Mouse (Mus musculus): ENCODE data around the gene Syt7. TPM values are rescaled to one million over a fixed set of nuclear protein-coding genes. Genes with fewer than 3 reads are reported as not detected.

Gene Syt7
- polyA plus RNA-seq, 1 experiment from 2014 or later: 3.9 TPM

- ATAC-seq (ENCODE audit: low FRiP score, low read depth): no peak
- no peaks in the 10 kb centered on the region for H3K9me3 ChIP-seq
- H3K4me2 ChIP-seq (replicated peaks): no peak overlapping the region
- no peak overlapping the region for H3K27ac ChIP-seq (replicated peaks)
- WGBS: 86% methylated on average over 8 of the region's 8 CpGs
- H3K27me3 ChIP-seq: no peaks in the 10 kb centered on the region; the same call in 1 of the 2 replicates
- H3K9ac ChIP-seq (replicated peaks): no peak overlapping the region
- H3K4me3 ChIP-seq: no peak overlapping the region
- H3K36me3 ChIP-seq: no peaks in the 10 kb centered on the region
- H3K4me1 ChIP-seq: peaks cover 25% of the 10 kb centered on the region
Observed at GRCm38 (mm10) chr19:10359105-10359946, 29.6 kb upstream of the Syt7 start.

DNA sequence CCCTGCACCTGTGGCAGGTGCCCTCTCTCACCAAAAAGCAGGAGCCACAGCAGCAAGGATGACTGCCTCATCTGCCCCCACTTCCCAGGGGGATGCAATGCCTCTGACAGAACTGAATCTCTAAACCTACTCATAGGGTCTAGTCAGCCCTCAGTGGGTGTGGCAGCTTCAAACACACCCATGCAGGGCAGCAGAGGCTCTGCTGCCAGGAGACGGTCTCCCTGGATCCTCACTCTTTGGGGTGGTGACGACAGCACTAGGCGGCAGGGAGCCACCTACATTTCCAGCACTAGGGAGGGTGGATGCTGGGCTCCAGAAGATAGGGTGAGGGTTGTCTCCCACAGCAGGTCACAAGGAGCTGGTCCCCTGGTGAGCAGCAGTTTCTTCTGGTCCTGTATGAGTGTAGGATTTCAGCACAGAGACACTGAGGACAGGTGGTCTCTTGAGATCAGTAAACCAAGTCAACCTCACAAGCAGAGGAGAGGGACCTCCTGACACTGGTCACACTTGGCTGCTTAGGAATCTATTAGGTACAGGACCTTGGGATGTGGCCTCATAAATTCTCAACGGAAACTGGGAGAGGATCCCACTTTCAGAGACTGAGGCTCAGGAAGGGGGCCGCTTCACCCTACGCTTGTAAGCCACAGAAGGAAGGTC lies 26.3 kb upstream of the Syt7 start:
- H3K4me1 ChIP-seq: peaks cover 4% of the 10 kb centered on the region

DNA sequence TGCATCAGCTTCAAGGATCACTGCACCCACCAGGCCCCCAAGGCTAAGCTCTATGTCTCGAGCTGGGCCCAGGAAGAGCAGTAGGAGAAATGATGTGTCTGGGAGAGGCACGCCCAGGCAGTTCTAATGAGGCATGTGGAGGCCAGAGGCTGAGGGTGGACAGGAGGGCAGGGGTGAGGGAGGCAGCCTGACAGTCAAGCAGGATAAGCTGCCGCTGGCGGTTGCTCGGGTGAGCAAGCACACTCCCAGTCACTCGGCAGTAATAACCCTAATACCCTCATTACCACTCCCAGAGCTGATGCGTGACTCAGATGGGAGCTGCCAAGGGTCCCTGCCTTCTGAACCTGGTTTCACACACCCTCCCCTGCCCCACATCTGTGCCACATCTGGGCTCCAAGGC lies 25.0 kb upstream of the Syt7 start:
- H3K27me3 ChIP-seq: no peaks in the 10 kb centered on the region; the same call in none of the 2 replicates
- no peak overlapping the region for H3K4me3 ChIP-seq
- H3K36me3 ChIP-seq: no peaks in the 10 kb centered on the region
- H3K9me3 ChIP-seq: no peaks in the 10 kb centered on the region
- H3K27ac ChIP-seq (replicated peaks): no peak overlapping the region
- H3K9ac ChIP-seq (replicated peaks): no peak overlapping the region
- H3K4me2 ChIP-seq (replicated peaks): no peak overlapping the region
- peak; percentile 62 for ATAC-seq (ENCODE audit: low FRiP score, low read depth)
- peaks cover 3% of the 10 kb centered on the region; the same call in 1 of the 2 replicates for H3K4me1 ChIP-seq
- WGBS: 11% methylated on average over 7 of the region's 7 CpGs

More for the DNA sequence above, 26.3 kb upstream of the Syt7 start:
- Histone ChIP-seq H3K9me3 (no peaks in the 10 kb centered on the region), H3K27me3 (no peaks in the 10 kb centered on the region; the same call in none of the 2 replicates), H3K4me2 (replicated peaks) (no peak overlapping the region), H3K9ac (replicated peaks) (no peak overlapping the region), H3K27ac (replicated peaks) (no peak overlapping the region), H3K4me3 (no peak overlapping the region), H3K36me3 (no peaks in the 10 kb centered on the region)
- ATAC-seq (ENCODE audit: low FRiP score, low read depth): no peak
- 64% methylated on average over 6 of the region's 6 CpGs for WGBS

GRCm38 (mm10) chr19:10366116-10366845 lies 22.6 kb upstream of the Syt7 start:
- 83% methylated on average over 3 of the region's 3 CpGs for WGBS
- no peak overlapping the region for H3K4me3 ChIP-seq
- H3K4me2 ChIP-seq (replicated peaks): no peak overlapping the region
- no peaks in the 10 kb centered on the region; the same call in none of the 2 replicates for H3K27me3 ChIP-seq
- H3K9ac ChIP-seq (replicated peaks): no peak overlapping the region
- no peak overlapping the region for H3K27ac ChIP-seq (replicated peaks)
- H3K4me1 ChIP-seq: peaks cover 3% of the 10 kb centered on the region; the same call in 1 of the 2 replicates
- H3K36me3 ChIP-seq: no peaks in the 10 kb centered on the region
- H3K9me3 ChIP-seq: no peaks in the 10 kb centered on the region
- no peak for ATAC-seq (ENCODE audit: low FRiP score, low read depth)

- Histone ChIP-seq H3K4me2 (replicated peaks) (no peak overlapping the region), H3K4me3 (no peak overlapping the region), H3K36me3 (no peaks in the 10 kb centered on the region), H3K27ac (replicated peaks) (no peak overlapping the region), H3K9me3 (no peaks in the 10 kb centered on the region), H3K27me3 (no peaks in the 10 kb centered on the region; the same call in 1 of the 2 replicates), H3K9ac (replicated peaks) (no peak overlapping the region), H3K4me1 (peaks cover 3% of the 10 kb centered on the region; the same call in 1 of the 2 replicates)
- no peak for ATAC-seq (ENCODE audit: low FRiP score, low read depth)
- 91% methylated on average over 7 of the region's 7 CpGs for WGBS
Observed at GRCm38 (mm10) chr19:10367802-10368201, 21.1 kb upstream of the Syt7 start.

DNA sequence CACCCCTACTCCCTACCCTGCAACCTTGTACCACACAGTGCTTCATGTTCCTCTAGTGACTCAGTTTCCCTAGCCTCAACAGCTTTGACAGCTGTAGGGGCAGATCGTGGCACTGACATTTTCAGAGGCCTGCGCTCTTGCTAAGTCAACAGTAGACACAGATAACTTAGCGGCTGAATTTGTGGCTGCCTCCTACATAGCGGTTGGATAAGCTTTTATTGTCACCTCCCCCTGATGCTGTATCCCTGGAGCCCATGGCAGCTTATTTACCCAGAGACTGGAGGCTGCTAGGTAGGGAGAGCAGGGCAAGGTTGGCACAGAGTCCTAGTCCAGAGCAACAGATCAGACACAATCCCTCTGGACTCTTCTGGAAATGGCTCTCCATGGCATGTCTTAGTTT lies 19.0 kb upstream of the Syt7 start:
- H3K4me2 ChIP-seq (replicated peaks): no peak overlapping the region
- ATAC-seq (ENCODE audit: low FRiP score, low read depth): no peak
- no peak overlapping the region for H3K4me3 ChIP-seq
- H3K36me3 ChIP-seq: no peaks in the 10 kb centered on the region
- H3K9me3 ChIP-seq: no peaks in the 10 kb centered on the region
- no peak overlapping the region for H3K9ac ChIP-seq (replicated peaks)
- no peaks in the 10 kb centered on the region for H3K4me1 ChIP-seq
- no peaks in the 10 kb centered on the region; the same call in 1 of the 2 replicates for H3K27me3 ChIP-seq
- no peak overlapping the region for H3K27ac ChIP-seq (replicated peaks)
- WGBS: 76% methylated on average over 4 of the region's 4 CpGs

GRCm38 (mm10) chr19:10373191-10373590 lies 15.7 kb upstream of the Syt7 start:
- H3K27me3 ChIP-seq: peaks cover 15% of the 10 kb centered on the region
- H3K9me3 ChIP-seq: no peaks in the 10 kb centered on the region
- no peaks in the 10 kb centered on the region for H3K4me1 ChIP-seq
- no peaks in the 10 kb centered on the region for H3K36me3 ChIP-seq
- ATAC-seq (ENCODE audit: low FRiP score, low read depth): no peak
- no peak overlapping the region for H3K9ac ChIP-seq (replicated peaks)
- H3K4me2 ChIP-seq (replicated peaks): no peak overlapping the region
- H3K4me3 ChIP-seq: no peak overlapping the region
- WGBS: 86% methylated on average over 1 of the region's 1 CpGs
- no peak overlapping the region for H3K27ac ChIP-seq (replicated peaks)

DNA sequence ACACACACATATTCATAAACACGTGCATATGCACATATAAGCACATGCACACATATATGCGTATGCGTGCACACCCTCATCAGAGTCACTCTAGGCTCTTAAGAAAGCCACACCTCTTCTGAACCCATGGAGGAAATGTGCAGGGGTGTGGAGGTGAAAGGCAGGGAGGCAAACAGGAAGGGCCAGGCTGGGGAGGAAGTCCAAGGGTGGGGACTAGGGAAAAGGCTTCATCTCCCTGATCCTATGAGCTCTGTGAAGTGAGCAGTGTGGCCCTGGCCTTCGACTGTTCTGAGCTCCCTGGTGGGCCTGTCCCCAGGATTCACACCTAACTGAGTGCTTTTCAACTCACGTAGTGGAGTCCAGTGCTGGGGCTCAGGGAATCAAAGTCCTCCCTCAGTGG lies 13.6 kb upstream of the Syt7 start:
- no peak overlapping the region for H3K4me2 ChIP-seq (replicated peaks)
- H3K36me3 ChIP-seq: no peaks in the 10 kb centered on the region
- H3K9ac ChIP-seq (replicated peaks): no peak overlapping the region
- H3K27me3 ChIP-seq: peaks cover 15% of the 10 kb centered on the region
- no peak for ATAC-seq (ENCODE audit: low FRiP score, low read depth)
- H3K4me1 ChIP-seq: no peaks in the 10 kb centered on the region
- no peaks in the 10 kb centered on the region for H3K9me3 ChIP-seq
- no peak overlapping the region for H3K4me3 ChIP-seq
- WGBS: 74% methylated on average over 5 of the region's 5 CpGs
- no peak overlapping the region for H3K27ac ChIP-seq (replicated peaks)

DNA sequence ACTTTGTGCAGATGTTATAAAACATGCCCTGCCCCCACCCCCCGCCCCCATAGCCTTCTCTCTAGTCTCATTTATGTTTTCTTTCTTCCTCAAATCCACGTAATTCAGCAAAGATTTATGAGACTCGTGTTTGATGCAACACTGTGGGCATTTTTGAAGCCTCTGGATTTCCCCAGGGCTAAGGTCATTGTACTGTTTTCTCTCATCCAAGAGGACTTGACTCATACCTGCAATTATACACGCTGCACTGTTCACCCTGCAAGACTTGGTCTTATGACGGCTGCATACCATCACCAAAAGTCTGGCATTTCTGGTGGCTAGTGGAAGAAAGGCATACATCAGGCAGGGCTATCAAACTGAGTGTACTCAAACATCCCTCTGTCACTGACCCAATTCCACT lies 8.9 kb upstream of the Syt7 start:
- H3K4me1 ChIP-seq: peaks cover 6% of the 10 kb centered on the region; the same call in 1 of the 2 replicates
- no peak overlapping the region for H3K4me3 ChIP-seq
- peaks cover 38% of the 10 kb centered on the region for H3K27me3 ChIP-seq
- no peak overlapping the region for H3K4me2 ChIP-seq (replicated peaks)
- ATAC-seq (ENCODE audit: low FRiP score, low read depth): no peak
- no peaks in the 10 kb centered on the region for H3K36me3 ChIP-seq
- H3K27ac ChIP-seq (replicated peaks): no peak overlapping the region
- H3K9ac ChIP-seq (replicated peaks): no peak overlapping the region
- no peaks in the 10 kb centered on the region for H3K9me3 ChIP-seq
- WGBS: 81% methylated on average over 5 of the region's 5 CpGs

DNA sequence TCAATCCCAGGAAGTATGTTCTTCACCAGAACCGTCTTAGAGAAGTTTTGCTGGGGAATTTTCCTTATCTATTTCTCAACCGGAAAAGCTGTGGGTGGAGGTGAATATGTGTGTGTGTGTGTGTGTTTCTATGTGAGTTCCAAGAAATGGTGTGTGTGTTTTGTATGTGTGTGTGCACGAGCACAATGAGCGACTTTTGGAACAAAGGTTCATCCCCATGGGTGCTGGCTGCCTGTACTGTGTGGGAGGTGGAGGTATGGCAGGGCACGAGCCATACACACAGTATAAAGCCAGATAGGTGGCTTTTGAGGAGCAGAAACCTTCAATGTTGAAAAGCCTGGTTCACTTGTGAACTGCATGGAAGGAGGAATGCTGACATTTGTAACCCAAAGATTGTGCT lies 1.2 kb upstream of the Syt7 start:
- no peak for ATAC-seq (ENCODE audit: low FRiP score, low read depth)
- Histone ChIP-seq H3K4me1 (peaks cover 23% of the 10 kb centered on the region), H3K36me3 (no peaks in the 10 kb centered on the region), H3K27me3 (peaks cover 49% of the 10 kb centered on the region), H3K4me3 (no peak overlapping the region), H3K27ac (replicated peaks) (no peak overlapping the region), H3K9ac (replicated peaks) (no peak overlapping the region), H3K9me3 (no peaks in the 10 kb centered on the region), H3K4me2 (replicated peaks) (no peak overlapping the region)
- WGBS: 80% methylated on average over 5 of the region's 5 CpGs

- Histone ChIP-seq H3K9ac (replicated peaks) (peak overlapping the region; percentile 78), H3K27me3 (peaks cover 38% of the 10 kb centered on the region), H3K36me3 (no peaks in the 10 kb centered on the region), H3K4me3 (peak overlapping the region; percentile 67), H3K27ac (replicated peaks) (peak overlapping the region; percentile 73), H3K9me3 (no peaks in the 10 kb centered on the region), H3K4me1 (peaks cover 35% of the 10 kb centered on the region), H3K4me2 (replicated peaks) (peak overlapping the region; percentile 68)
- peak; percentile 67 for ATAC-seq (ENCODE audit: low FRiP score, low read depth)
- 1% methylated on average over 32 of the region's 54 CpGs for WGBS
Observed at GRCm38 (mm10) chr19:10389391-10390098, 655 bp downstream of the Syt7 start.
